Mouse (Mus musculus): ENCODE data around the gene Irs1. TPM values are rescaled to one million over a fixed set of nuclear protein-coding genes. Genes with fewer than 3 reads are reported as not detected.

Irs1 gene
- total RNA-seq (2021), result 10 to 100 TPM; 14.8 to 16.7 TPM
- long read RNA-seq, experiment 1, full-length matches to known transcripts, result 1 of 2 reads
- long read RNA-seq, experiment 1, partial matches to known transcripts, result 0 of 2 reads
- long read RNA-seq, experiment 1, other reads (novel, unspliced or antisense), result 1 of 2 reads
- long read RNA-seq, experiment 2, full-length matches to known transcripts, result 1 of 2 reads
- long read RNA-seq, experiment 2, partial matches to known transcripts, result 0 of 2 reads
- long read RNA-seq, experiment 2, other reads (novel, unspliced or antisense), result 1 of 2 reads

- DNase-seq, result peak; percentile 91 to 93
Measured at GRCm38 (mm10) chr1:82291151-82291797, at the start of gene Irs1. Gene Irs1 (minus strand): TSS chr1:82291416.

DNA sequence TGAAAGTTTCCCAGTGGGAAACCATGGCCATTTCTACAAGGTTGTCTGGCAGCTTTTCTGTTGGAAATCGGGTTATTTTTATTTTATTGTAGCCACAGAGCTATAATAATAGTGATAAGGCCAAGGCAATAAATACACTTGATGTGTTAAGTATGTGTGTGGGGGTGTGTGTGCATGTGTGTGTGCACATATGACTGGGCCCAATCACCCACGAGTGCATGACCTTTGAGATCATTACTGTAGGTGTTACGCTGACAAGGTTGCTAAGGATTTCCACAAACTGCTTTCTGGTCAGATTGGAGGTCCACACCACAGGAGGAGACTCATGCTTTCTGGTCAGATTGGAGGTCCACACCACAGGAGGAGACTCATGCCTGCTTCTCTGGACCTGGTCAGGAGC lies 43.3 kb upstream of the Irs1 start:
- no peak for DNase-seq

DNA sequence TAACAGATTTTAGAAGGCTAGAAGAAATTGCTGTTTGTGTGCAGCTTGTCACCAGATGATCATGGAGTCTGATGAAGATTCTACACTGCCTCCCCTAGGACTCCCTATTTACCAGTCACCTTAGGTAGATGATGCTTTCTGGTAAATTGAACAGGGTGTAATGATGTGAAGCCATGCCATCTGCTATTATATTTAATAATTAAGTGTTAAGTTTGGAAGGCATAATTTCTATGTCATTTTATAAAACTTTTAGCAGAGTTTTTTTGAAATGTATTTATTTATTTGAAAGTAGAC lies 38.7 kb upstream of the Irs1 start:
- DNase-seq, result no peak

DNA sequence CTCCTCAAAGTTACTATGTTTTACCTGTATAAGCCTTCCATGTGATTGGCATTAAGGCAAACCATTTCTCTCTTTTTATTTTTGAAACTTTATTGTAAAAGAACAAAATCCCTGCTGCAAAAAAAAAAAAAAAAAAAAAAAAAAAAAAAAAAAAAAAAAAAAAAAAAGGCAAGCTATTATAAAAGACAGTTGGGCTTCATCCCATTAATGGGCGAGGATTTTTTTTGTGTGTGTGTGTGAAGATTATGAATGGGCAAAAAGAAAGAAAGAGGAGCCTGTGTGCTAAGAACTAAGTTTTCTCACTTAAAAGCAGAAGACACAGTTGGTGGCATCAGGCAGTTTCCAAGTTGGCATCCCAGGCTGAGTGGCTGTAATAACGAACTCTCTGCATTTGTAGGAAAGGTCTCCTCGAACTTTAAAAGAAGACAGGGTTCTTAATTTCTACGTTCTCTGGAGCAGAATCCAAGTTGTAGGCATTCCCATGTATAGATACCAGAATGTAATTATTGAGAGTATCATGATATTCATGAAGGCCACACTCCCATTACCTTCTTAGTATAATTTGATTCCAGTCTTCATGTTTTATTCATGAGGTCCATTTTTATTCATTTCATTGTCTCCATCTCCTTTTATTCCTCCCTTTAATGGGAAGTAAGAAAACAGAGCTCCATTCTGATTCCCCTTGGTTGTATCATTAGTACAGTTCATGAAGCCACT lies 38.2 kb upstream of the Irs1 start:
- no peak for DNase-seq

- no peak for DNase-seq
Measured at GRCm38 (mm10) chr1:82328033-82328775, 37.0 kb upstream of the Irs1 start.

DNA sequence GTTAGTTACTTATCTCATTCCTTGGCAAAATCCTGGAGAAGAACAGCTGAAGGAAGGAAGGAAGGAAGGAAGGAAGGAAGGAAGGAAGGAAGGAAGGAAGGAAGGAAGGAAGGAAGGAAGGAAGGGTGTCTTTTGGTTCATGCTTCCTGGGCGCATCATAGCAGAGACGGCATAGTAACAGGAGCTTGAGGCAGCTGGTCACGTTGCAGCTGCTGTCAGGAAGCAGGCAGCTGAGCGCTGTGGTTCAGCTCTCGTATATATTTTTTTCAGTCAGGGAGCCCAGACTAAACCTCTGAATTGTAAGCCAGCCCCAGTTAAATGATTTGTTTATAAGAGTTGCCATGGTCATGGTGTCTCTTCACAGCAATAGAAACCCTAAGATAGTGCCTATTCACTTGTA lies 34.9 kb upstream of the Irs1 start:
- no peak for DNase-seq

DNA sequence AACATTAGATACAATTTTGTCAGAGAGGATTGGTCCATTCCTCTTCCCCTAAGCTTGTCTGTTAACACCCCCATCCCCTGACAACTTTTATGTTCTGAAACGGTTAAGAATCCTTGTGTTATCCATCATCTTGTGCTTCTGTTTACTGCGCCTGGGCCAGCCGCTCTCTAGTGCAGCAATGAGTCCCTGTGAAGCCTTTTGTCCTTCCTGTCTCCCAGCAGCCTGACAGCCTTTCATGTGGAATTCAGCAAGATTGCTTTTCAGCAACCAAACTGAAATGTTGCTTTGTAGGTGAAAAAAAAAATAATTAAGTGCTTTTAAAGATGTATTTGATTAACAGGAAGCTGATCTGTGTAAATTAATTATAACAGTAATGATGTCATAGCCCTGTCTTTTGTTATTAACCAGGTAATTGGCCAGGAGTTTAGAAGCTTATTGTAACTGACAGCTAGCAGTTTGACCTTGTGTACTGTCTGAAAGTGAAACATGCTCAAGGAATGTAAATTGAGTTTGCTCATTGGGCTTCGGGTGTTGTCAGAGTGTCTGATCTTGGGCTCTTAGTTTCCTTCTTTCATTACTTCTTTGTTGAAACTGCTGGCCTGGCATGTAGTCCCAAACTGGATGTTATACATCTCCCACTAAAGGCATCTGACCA lies 33.0 kb upstream of the Irs1 start:
- peak in 1 of 2 experiments; percentile 4 for DNase-seq

GRCm38 (mm10) chr1:82321441-82321840 lies 30.2 kb upstream of the Irs1 start:
- DNase-seq, result no peak

- no peak for DNase-seq
Measured at GRCm38 (mm10) chr1:82320864-82321263, 29.6 kb upstream of the Irs1 start.

DNA sequence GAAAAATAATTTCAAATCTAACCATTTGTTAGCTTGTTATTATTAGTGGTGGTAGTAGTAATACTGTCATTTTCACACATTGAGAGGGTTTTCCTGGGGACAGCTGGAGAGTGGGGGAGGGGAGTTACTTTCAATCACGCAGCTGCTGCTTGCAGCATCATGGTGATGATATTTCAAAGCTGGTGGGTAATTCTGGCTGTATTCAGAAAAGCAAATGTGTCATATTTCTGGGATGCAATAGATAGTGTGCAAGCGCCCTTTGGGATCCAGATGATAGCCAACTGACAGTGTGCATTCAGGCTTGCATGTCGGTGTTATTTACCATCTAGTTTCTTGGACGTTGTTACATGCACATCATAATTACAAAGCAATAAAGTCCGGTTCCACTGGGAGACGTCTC lies 29.2 kb upstream of the Irs1 start:
- no peak for DNase-seq

GRCm38 (mm10) chr1:82316746-82317126 lies 25.5 kb upstream of the Irs1 start:
- DNase-seq, result peak; percentile 30 to 60

DNA sequence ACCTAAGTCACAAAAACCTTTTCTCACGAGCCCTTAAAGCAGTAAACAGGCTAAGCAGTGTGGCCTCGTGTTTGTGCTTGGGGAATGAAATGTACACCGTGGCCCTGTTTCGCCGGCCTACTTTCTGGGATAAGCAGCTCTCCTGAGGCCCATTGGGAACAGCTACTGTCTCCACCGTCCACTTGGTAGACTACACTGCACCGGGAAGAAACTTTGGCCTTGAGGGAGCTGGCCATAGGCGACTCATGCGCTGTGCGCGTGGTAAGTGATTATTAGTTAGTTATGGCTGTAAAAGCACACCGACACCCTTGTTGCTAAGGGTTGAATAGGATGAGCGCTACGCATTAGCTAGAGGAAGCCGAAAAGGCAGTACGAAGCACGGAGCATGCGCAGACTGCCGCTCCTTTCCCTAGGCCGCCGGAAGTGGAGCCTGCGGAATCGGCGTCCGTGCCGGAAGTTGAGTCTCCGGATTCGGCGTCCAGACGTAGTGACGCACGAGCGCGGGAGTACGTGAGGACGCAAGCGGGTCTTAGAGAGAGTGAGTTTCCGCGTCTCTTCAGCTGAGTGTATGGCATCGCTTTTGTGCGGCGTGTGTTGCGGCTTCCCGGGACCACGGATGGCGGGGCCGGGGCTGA lies 25.0 kb upstream of the Irs1 start, which contains the start of gene Rhbdd1:
Gene Rhbdd1 (plus strand): TSS at position 342 of the 635 bp plus-strand sequence.
- peak; percentile 98 for DNase-seq

GRCm38 (mm10) chr1:82304483-82304882 lies 13.3 kb upstream of the Irs1 start:
- DNase-seq, result no peak

DNA sequence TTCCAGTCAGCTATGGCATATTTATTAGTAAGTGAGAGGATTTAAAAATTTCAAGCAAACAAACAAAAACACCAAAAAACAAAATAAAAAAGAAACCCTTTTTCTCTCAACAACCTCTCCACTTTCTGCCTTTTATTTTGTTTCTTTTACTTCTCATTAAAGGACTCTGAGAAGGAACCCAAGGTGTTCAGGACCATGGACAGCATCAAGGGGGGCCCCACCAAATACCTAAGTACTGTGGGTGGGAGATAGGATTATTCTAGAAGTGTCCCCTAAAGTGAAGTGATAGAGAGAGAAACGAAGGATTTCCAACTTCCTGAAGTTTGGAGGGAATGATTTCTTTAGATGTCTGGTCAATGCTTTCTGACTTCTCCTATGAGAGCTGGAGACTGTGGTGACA lies 7.4 kb upstream of the Irs1 start:
- peak in 1 of 2 experiments; percentile 17 for DNase-seq

DNA sequence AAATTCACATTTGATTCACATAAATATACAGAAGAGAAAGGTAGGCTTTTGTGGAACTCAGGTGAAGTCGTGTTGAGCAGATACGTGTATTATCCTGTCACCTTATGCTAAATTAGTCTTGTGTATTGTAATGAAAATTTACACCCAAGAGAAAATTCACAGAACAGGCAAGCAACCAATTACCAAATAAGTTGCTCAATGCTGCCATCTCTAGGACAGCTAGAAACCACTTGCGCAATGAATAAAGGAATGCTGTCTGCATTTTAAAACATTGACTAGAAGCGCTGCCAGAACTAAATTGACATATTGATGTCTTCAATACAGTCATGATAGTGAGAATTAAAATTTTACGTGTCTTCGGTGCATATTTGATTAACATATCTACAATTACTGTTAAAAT lies 2.9 kb upstream of the Irs1 start:
- peak; percentile 17 to 44 for DNase-seq

DNA sequence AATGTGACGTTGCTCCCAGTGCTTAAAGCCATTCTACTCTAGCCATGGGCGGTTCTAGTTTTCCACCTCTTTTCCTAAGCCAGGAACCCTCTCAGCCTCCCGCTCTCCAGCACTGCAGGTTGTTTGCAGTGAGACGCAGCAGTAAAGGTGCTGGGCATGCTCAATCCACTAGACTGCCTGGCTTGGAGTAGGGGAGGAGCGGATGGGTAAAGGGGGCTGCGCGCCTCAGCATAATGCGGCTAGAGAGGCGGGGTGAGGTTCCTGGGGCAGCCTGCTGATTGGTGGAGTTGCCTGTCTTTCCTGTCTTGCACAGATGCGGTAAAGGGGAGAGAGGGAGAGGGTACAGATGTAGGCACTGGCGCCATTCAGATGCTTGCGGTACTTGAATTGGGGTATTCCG lies 1.6 kb upstream of the Irs1 start:
- DNase-seq, result peak; percentile 57 to 61

DNA sequence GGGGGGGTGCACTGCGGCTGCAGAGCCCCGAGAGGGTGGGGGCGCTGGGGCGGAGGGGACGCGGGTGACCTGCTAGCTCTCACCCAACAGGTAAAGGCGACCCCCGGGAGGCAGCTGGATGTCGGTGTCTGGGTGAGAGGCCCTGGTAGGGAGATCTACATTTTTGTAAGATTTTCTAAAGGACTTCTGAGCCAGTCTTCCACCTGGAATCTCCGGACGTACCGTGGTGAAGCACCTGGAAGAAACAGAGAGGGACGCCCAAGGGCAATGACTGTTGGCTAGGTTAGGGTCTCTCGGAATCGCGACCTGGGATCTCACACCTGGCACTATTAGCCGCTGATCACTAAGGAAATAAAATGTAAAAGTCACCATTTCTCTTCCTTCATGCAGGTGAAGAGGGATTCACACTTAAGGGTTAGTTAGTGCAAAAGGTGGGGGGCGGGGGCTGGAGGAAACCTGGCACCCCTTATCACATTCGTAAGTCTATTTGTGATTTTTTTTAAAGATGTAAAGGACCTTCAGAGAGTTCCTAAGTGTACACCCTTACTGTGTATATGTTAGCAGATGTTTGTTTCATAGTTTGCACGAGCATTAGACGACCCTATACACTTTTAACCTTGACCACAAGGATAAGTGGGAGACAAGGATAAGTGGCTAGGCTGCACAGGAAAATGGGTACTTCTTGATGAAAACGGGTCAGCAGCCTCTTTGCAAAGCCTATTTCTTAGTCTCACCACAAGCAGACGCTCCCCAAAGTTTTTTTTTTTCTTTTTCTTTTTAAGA lies 905 bp upstream of the Irs1 start:
- no peak for DNase-seq

- DNase-seq, result peak; percentile 87 to 88
Measured at GRCm38 (mm10) chr1:82290723-82291150, 479 bp downstream of the Irs1 start.

DNA sequence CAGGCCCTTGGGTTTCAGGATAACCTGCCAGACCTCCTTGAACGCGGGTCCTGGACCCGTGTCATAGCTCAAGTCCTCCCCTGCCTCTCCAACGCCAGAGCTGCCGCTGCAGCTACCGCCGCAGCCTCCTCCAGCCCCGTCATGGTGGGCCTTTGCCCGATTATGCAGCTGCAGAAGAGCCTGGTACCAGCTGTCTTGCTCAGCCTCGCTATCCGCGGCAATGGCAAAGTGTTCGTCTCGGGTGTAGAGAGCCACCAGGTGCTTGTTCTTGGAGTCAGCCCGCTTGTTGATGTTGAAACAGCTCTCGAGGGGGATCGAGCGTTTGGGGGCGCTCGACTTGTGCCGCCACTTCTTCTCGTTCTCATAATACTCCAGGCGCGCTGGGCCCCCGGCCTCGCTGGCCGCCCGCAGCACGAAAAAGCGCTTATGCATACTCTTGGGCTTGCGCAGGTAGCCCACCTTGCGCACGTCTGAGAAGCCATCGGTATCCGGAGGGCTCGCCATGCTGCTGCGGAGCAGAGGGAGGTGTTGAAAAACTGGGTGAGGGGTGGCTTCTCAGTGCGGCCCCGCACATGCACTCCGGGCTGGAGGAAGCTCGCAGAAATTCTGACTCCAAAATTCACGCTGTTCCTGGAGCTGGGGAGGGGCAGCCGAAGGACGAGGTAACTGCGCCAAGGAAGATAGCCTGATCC lies 1.1 kb downstream of the Irs1 start:
- DNase-seq, result peak; percentile 46 to 63
